Mouse (Mus musculus) megakaryocyte, embryonic 14.5 days (primary cell): ENCODE data around the gene Grn.

Source experiments
- FLI1 ChIP-seq: IDR thresholded peaks from 2 replicates; pipeline ENCODE4 v1.6.1; 2012; ENCODE audit warnings: low read length, inconsistent platforms, mixed read lengths
- GATA1 ChIP-seq: IDR thresholded peaks from 3 replicates; pipeline ENCODE4 v1.6.1; 2012; ENCODE audit warnings: mixed read lengths, low read length, inconsistent platforms, borderline replicate concordance

GRCm38 (mm10) chr11:102384418-102384817, 45.7 kb upstream of the Grn start:
- TF ChIP-seq FLI1 = no peak
- no peak for TF ChIP-seq GATA1
